Mouse (Mus musculus) mammary gland, adult 2 months (tissue): ENCODE data around the gene Htra2. TPM values are rescaled to one million over a fixed set of nuclear protein-coding genes. Genes with fewer than 3 reads are reported as not detected.

Experiments used
- polyA plus RNA-seq: library from polyadenylated mRNA; depleted of rRNA; stranded (reverse); fragments of >200 nt; gene quantifications from 2 replicates; pipeline ENCODE4 v1.2.3, GENCODE M21; 2012; ENCODE audit warnings: low replicate concordance; rRNA removed

Htra2 gene
- polyA plus RNA-seq, result 55.0 and 63.3 TPM in 2 replicates

GRCm38 (mm10) chr6:83054871-83055431 is at the start of gene Htra2:
TSS of gene Htra2 (minus strand) at chr6:83055273.

GRCm38 (mm10) chr6:83101316-83101687 is 46.2 kb upstream of the Htra2 start, which contains the start of the genes Ccdc142 and Gm42688:
TSS of gene Ccdc142 (plus strand) at chr6:83101601.
TSS of gene Gm42688 (plus strand) at chr6:83101617.

DNA sequence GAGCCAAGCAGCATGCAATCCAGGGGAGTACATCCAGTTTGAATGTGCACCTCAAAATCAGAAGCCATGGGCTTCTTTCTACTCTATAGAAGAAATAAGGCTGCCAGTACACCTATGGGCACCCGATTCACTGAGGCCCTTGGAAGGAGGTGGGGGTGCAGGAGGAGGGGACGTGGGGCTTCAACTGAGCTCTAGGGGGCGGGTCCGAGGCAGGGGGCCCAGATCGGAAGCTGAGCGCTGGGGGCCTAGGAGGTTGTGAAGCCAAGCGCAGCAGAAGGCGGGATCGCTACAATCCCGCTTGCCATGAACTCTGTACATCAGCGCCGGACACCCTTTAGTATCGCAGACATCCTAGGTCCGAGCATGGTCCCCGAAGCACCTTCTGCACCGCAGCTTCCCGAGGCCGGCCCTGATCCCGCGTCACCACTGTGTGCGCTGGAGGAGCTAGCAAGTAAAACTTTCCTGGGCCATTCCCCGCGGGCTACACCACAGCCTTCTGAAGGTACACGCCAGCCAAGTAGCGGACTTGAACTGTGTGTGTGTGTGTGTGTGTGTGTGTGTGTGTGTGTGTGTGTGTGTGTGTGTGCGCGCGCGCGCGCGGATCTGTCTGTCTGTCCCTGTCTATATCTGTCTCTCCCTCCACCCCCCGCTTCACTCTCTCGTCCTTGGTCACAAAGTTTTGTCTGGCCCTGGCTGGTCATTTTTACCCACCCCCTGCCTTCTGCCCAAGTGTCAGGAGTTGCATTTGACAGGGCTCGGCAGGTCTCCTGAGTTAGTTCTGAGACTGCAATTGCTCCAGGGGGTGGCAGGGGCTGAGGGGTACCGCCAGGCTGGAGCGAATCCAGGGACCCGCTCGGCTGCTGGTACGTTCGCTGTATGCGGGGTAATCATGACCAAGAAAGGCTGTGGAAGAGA is 31.3 kb upstream of the Htra2 start, which contains the start of gene Lbx2:
Gene Lbx2, plus strand, starts transcription at position 247 of the 915 bp plus-strand sequence.

DNA sequence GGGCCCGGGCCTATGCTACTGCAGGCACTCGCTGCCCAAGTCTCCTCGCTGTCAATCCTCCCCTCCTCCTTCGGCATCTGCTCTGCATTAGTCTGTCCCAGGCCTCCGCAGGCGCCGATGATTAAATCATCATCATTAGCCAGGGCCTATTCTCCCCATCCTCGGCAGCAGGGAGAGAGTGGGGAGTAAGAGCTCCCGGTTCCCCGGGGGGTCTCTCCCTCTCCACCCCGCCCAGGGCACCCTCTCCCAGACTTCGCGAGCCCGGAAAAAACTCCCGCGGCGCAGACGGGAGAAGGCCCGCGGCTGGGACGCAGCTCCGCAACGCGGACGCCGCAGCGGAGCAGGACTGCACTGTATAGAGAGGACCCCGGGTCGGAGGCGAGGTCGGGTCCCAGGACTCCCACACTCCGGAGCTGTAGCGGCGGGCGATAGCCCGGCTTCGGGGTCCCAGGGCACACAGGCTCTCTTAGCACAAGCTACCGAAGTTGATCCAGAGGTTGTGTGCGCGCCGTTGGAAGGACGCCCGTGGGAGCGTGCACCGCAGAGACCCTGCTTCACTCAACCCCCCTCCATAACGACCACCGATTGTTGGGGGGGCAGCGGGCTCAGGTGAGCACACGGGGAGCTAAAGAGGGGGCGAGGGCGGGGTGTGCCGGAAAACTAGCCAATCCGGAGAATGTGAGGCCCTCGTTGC is 22.7 kb upstream of the Htra2 start, which contains the start of gene Pcgf1:
Gene Pcgf1, plus strand, starts transcription at position 240 of the 694 bp plus-strand sequence.

GRCm38 (mm10) chr6:83070247-83070310 is 15.0 kb upstream of the Htra2 start, which contains the start of gene Tlx2:
TSS of gene Tlx2 (minus strand) at chr6:83070293.

GRCm38 (mm10) chr6:83057790-83058189 is 2.7 kb upstream of the Htra2 start, which contains the start of gene Dqx1:
TSS of gene Dqx1 (plus strand) at chr6:83057844.

GRCm38 (mm10) chr6:83054074-83054851 is 810 bp downstream of the Htra2 start, which contains the start of gene Aup1:
TSS of gene Aup1 (plus strand) at chr6:83054521.

DNA sequence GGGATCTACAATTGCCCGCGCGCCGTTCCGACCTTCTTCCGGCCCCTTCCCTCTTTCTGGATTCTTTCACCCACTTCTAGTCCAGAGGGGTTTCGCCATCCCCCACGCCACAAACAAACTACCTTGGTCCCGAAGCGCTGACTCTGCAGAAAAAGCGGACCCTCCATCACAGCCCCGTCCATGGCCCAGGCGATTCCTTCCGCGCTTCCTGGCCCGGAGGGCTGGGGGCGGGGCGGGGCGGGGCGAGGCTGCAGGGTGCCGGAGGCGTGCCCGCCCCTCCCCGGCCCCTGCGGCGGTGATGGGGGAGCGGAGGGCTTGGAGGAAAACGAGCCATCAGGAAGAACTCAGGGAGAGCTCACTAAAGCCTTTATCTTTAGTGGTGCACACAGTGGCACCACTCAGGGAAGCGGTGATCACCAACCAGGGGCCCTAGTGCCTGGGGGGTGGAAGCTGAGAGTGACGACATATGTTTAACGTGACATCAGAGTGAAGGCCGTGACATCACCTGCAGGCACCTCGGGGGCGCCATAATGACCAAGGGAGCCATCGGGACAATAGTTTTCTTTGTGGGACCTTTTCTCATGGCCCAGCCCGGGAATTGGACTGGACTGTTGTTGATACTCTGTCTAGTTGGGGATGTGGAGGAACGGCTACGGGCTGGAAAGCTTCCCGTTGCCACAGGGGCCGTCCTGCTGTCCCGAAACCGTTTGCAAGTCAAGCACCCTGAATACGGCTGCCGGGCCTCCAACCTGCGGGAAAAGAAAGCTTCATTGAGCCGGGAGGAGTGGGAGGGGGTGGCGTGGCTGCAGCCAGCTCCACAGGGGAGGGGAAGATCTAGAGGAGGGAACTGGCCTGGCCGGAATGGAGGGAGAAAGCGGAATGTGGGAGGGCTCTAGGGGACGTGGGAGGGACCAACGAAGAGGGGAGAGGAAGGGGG is 21.6 kb downstream of the Htra2 start, which contains the start of the genes Dok1 and Loxl3:
Gene Dok1, minus strand, starts transcription at position 223 of the 937 bp plus-strand sequence.
Gene Loxl3, plus strand, starts transcription at position 925 of the 937 bp plus-strand sequence.

Other genes with a start within 250 kb of the Htra2 start
- 2.1 and 4.5 TPM in 2 replicates for gene Sema4f, start 115.5 kb downstream of the Htra2 start, polyA plus RNA-seq
- gene M1ap, start 108.4 kb downstream of the Htra2 start, polyA plus RNA-seq, result 0.59 and 2.0 TPM in 2 replicates
- 8.9 and 18.2 TPM in 2 replicates for gene Dok1, start 21.8 kb downstream of the Htra2 start, polyA plus RNA-seq
- gene Loxl3, start 21.1 kb downstream of the Htra2 start, polyA plus RNA-seq, result 9.9 and 12.4 TPM in 2 replicates
- gene Aup1, start 752 bp downstream of the Htra2 start, polyA plus RNA-seq, result 469 and 806 TPM in 2 replicates
- 2.9 and 4.2 TPM in 2 replicates for gene Dqx1, start 2.6 kb upstream of the Htra2 start, polyA plus RNA-seq
- gene Tlx2, start 15.0 kb upstream of the Htra2 start, polyA plus RNA-seq, result 0.80 TPM in 1 of 2 replicates, not detected in the other
- 13.3 and 20.8 TPM in 2 replicates for gene Pcgf1, start 22.6 kb upstream of the Htra2 start, polyA plus RNA-seq
- gene Lbx2, start 31.1 kb upstream of the Htra2 start, polyA plus RNA-seq, result 2.1 and 2.8 TPM in 2 replicates
- 7.9 and 17.1 TPM in 2 replicates for gene Ccdc142, start 46.3 kb upstream of the Htra2 start, polyA plus RNA-seq
- gene Gm42688, start 46.3 kb upstream of the Htra2 start, polyA plus RNA-seq, result 4.1 and 5.1 TPM in 2 replicates
- 53.5 and 79.1 TPM in 2 replicates for gene Mrpl53, start 53.8 kb upstream of the Htra2 start, polyA plus RNA-seq
- gene Mogs, start 60.2 kb upstream of the Htra2 start, polyA plus RNA-seq, result 55.4 and 72.6 TPM in 2 replicates
- 188 and 203 TPM in 2 replicates for gene Wbp1, start 66.3 kb upstream of the Htra2 start, polyA plus RNA-seq
- 15.1 and 82.3 TPM in 2 replicates for gene Ino80b, start 70.2 kb upstream of the Htra2 start, polyA plus RNA-seq
- gene Rtkn, start 80.2 kb upstream of the Htra2 start, polyA plus RNA-seq, result 67.9 and 77.1 TPM in 2 replicates
- gene Wdr54, start 101.1 kb upstream of the Htra2 start, polyA plus RNA-seq, result 2.2 and 2.8 TPM in 2 replicates
- gene 1700003E16Rik, start 101.1 kb upstream of the Htra2 start, polyA plus RNA-seq, result 0.06 and 0.10 TPM in 2 replicates
- gene Dctn1, start 110.6 kb upstream of the Htra2 start, polyA plus RNA-seq, result 128 and 171 TPM in 2 replicates
- gene Slc4a5, start 164.6 kb upstream of the Htra2 start, polyA plus RNA-seq, result 0.10 and 0.26 TPM in 2 replicates